Mouse (Mus musculus): ENCODE measurements around the gene Lgals3bp. TPM values are rescaled to one million over a fixed set of nuclear protein-coding genes. Genes with fewer than 3 reads are reported as not detected.
"Not testable (repeated sequence)": the region's sequence is repeated elsewhere in the genome, so short reads cannot be mapped to it uniquely, and the experiment has no call there.

The Lgals3bp gene
- polyA plus RNA-seq, 1 experiment = 22.7 TPM

DNA sequence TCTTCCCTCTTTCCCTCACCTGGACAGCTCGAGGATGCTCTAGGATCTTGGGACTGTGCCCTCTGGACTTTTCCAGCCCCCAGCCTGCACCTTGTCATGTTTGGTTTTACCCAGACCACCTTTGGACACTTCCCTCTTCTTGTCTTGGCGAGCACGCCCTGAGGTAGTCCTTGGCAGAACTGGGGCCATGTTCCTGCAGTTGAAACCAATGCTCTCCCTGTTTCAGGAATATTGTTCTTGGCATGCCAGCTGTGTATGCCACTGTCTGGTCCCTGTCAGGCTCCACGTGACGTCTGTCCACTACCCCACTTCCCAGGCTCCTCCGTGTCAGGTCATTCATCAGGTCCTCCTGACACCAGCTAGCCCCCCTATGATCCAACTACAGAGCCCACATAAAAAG is 23.2 kb downstream of the Lgals3bp start:
- peaks cover 4% of the 10 kb centered on the region for H3K4me1 ChIP-seq (ENCODE audit: control insufficient read depth, insufficient read depth, low read length)
- no peak overlapping the region for H3K27ac ChIP-seq (ENCODE audit: control insufficient read depth, insufficient read depth, low read depth, low read length)
- H3K27me3 ChIP-seq (ENCODE audit: control insufficient read depth, insufficient read depth, low read length) = no peaks in the 10 kb centered on the region
- no peaks in the 10 kb centered on the region for H3K36me3 ChIP-seq (ENCODE audit: control insufficient read depth, insufficient read depth, low read length)
- no peak for TF ChIP-seq POLR2A (IDR thresholded peaks at IDR 0.05; ENCODE audit: control insufficient read depth, low read depth, low read length)
- no peak for TF ChIP-seq CTCF (IDR thresholded peaks at IDR 0.05; ENCODE audit: control insufficient read depth, insufficient read depth, insufficient replicate concordance, low read depth, low read length)
- H3K4me3 ChIP-seq (ENCODE audit: control insufficient read depth, low read depth, low read length) = no peak overlapping the region

GRCm38 (mm10) chr11:118376323-118376722 is 25.6 kb downstream of the Lgals3bp start:
- H3K4me1 ChIP-seq (ENCODE audit: control insufficient read depth, insufficient read depth, low read length); H3K27ac ChIP-seq (ENCODE audit: control insufficient read depth, insufficient read depth, low read depth, low read length); H3K36me3 ChIP-seq (ENCODE audit: control insufficient read depth, insufficient read depth, low read length); H3K27me3 ChIP-seq (ENCODE audit: control insufficient read depth, insufficient read depth, low read length); H3K4me3 ChIP-seq (ENCODE audit: control insufficient read depth, low read depth, low read length): not testable (repeated sequence)

- Histone ChIP-seq H3K4me3 (ENCODE audit: control insufficient read depth, low read depth, low read length) (no peak overlapping the region), H3K27me3 (ENCODE audit: control insufficient read depth, insufficient read depth, low read length) (no peaks in the 10 kb centered on the region), H3K36me3 (ENCODE audit: control insufficient read depth, insufficient read depth, low read length) (no peaks in the 10 kb centered on the region), H3K4me1 (ENCODE audit: control insufficient read depth, insufficient read depth, low read length) (peaks cover 4% of the 10 kb centered on the region), H3K27ac (ENCODE audit: control insufficient read depth, insufficient read depth, low read depth, low read length) (no peak overlapping the region)
- no peak for TF ChIP-seq POLR2A (IDR thresholded peaks at IDR 0.05; ENCODE audit: control insufficient read depth, low read depth, low read length)
Measured at GRCm38 (mm10) chr11:118375881-118376280, 26.0 kb downstream of the Lgals3bp start.

GRCm38 (mm10) chr11:118375461-118375860 is 26.4 kb downstream of the Lgals3bp start:
- Histone ChIP-seq H3K27ac (ENCODE audit: control insufficient read depth, insufficient read depth, low read depth, low read length) (no peak overlapping the region), H3K27me3 (ENCODE audit: control insufficient read depth, insufficient read depth, low read length) (no peaks in the 10 kb centered on the region), H3K4me1 (ENCODE audit: control insufficient read depth, insufficient read depth, low read length) (peaks cover 4% of the 10 kb centered on the region), H3K4me3 (ENCODE audit: control insufficient read depth, low read depth, low read length) (no peak overlapping the region), H3K36me3 (ENCODE audit: control insufficient read depth, insufficient read depth, low read length) (no peaks in the 10 kb centered on the region)
- no peak for TF ChIP-seq CTCF (IDR thresholded peaks at IDR 0.05; ENCODE audit: control insufficient read depth, insufficient read depth, insufficient replicate concordance, low read depth, low read length)
- TF ChIP-seq POLR2A (IDR thresholded peaks at IDR 0.05; ENCODE audit: control insufficient read depth, low read depth, low read length) = no peak

DNA sequence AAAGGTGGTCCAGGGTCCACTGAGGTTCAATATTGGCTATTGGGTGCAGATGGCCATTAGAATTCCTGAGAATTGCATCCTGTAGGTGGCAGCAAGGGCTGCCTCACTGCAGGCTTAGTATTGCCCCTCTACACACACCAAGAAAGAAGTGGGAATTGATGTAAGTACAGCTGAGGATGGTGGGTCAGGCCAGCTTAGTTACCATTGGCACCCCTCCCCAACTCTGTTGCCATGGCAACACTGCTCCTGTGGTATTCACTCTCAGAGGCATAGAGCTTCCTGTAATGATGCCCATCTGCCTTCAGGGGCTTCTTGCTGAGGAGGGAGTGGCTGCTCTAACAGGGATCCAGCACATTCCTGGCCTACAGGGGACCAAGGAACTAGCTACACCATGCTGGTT is 26.9 kb downstream of the Lgals3bp start:
- Histone ChIP-seq H3K4me1 (ENCODE audit: control insufficient read depth, insufficient read depth, low read length) (peaks cover 4% of the 10 kb centered on the region), H3K36me3 (ENCODE audit: control insufficient read depth, insufficient read depth, low read length) (no peaks in the 10 kb centered on the region), H3K27me3 (ENCODE audit: control insufficient read depth, insufficient read depth, low read length) (no peaks in the 10 kb centered on the region), H3K4me3 (ENCODE audit: control insufficient read depth, low read depth, low read length) (no peak overlapping the region), H3K27ac (ENCODE audit: control insufficient read depth, insufficient read depth, low read depth, low read length) (no peak overlapping the region)
- no peak for TF ChIP-seq CTCF (IDR thresholded peaks at IDR 0.05; ENCODE audit: control insufficient read depth, insufficient read depth, insufficient replicate concordance, low read depth, low read length)

DNA sequence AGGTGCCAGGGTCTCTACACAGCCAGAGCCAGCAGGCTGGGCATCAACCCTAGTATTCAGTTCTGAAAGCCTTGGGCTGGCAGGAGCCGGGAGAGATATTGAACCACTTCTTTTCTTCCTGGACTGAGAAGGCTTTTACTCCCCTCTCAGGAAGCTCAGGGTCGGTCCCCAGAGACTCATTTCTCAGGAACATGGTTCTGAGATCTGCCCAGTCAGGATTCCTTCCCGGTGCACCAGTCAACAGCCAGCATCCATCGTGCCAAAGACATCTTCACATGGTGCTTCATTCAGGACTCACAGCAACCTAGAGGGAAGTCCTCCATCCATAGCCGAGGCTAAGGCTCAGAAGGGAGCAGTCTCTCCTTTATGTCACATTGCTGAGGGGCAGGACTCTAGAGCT is 27.4 kb downstream of the Lgals3bp start:
- no peak overlapping the region for H3K27ac ChIP-seq (ENCODE audit: control insufficient read depth, insufficient read depth, low read depth, low read length)
- TF ChIP-seq CTCF (IDR thresholded peaks at IDR 0.05; ENCODE audit: control insufficient read depth, insufficient read depth, insufficient replicate concordance, low read depth, low read length) = no peak
- TF ChIP-seq POLR2A (IDR thresholded peaks at IDR 0.05; ENCODE audit: control insufficient read depth, low read depth, low read length) = no peak

GRCm38 (mm10) chr11:118372641-118373040 is 29.3 kb downstream of the Lgals3bp start:
- H3K27me3 ChIP-seq (ENCODE audit: control insufficient read depth, insufficient read depth, low read length) = no peaks in the 10 kb centered on the region
- H3K4me1 ChIP-seq (ENCODE audit: control insufficient read depth, insufficient read depth, low read length) = peaks cover 4% of the 10 kb centered on the region
- H3K36me3 ChIP-seq (ENCODE audit: control insufficient read depth, insufficient read depth, low read length) = no peaks in the 10 kb centered on the region
- no peak overlapping the region for H3K4me3 ChIP-seq (ENCODE audit: control insufficient read depth, low read depth, low read length)
- TF ChIP-seq POLR2A (IDR thresholded peaks at IDR 0.05; ENCODE audit: control insufficient read depth, low read depth, low read length) (no peak), CTCF (IDR thresholded peaks at IDR 0.05; ENCODE audit: control insufficient read depth, insufficient read depth, insufficient replicate concordance, low read depth, low read length) (no peak)
- no peak overlapping the region for H3K27ac ChIP-seq (ENCODE audit: control insufficient read depth, insufficient read depth, low read depth, low read length)

More for the DNA sequence above, 27.4 kb downstream of the Lgals3bp start:
- Histone ChIP-seq H3K27me3 (ENCODE audit: control insufficient read depth, insufficient read depth, low read length) (no peaks in the 10 kb centered on the region), H3K4me3 (ENCODE audit: control insufficient read depth, low read depth, low read length) (no peak overlapping the region), H3K4me1 (ENCODE audit: control insufficient read depth, insufficient read depth, low read length) (peaks cover 4% of the 10 kb centered on the region), H3K36me3 (ENCODE audit: control insufficient read depth, insufficient read depth, low read length) (no peaks in the 10 kb centered on the region)

DNA sequence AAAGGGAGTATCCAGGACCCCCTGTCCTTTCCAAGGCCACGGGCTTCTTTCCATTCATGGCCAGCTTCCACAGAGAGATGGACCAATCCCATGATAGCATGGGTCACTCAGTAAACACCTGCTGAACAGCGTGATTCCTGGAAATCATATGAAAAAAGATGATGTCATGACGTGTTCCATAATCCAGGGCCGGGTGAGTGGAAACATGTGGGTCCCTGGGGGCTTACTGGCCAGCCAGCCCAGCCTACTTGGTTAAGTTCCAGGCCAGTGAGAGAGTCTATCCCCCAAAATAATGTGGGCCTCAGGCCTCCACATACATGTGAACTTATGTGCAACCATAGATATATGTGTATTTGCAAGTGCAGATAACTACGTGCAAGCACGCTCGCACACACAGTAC is 30.0 kb downstream of the Lgals3bp start:
- H3K27me3 ChIP-seq (ENCODE audit: control insufficient read depth, insufficient read depth, low read length) = no peaks in the 10 kb centered on the region
- no peaks in the 10 kb centered on the region for H3K36me3 ChIP-seq (ENCODE audit: control insufficient read depth, insufficient read depth, low read length)
- peaks cover 4% of the 10 kb centered on the region for H3K4me1 ChIP-seq (ENCODE audit: control insufficient read depth, insufficient read depth, low read length)
- no peak overlapping the region for H3K27ac ChIP-seq (ENCODE audit: control insufficient read depth, insufficient read depth, low read depth, low read length)
- no peak overlapping the region for H3K4me3 ChIP-seq (ENCODE audit: control insufficient read depth, low read depth, low read length)
- TF ChIP-seq POLR2A (IDR thresholded peaks at IDR 0.05; ENCODE audit: control insufficient read depth, low read depth, low read length) (no peak), CTCF (IDR thresholded peaks at IDR 0.05; ENCODE audit: control insufficient read depth, insufficient read depth, insufficient replicate concordance, low read depth, low read length) (no peak)

Data from testis, adult 2 months (tissue).